8 mouse cellular contexts compared by ENCODE assay signal in the genomic region with DNA sequence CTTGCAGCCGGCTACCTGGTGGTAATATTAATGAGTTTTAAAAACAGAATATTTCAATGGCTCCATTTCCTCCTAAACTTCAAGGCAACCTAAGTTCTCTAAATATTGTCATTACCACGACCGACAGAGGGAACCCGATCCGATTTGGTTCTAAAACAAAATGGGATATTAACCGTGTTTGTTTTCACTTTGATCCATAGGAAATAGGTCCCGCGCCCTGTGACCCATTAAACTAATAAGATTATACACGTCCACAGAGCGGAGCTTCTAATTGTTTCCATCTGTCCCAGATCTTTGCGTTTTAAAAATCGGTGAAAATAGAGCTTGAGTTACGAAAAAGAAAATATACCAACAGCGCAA.
A peak's percentile ranks its signal among the peaks of the same experiment; 100 is the strongest.
DNase-seq lines count a peak whose midpoint lies in the region; ATAC-seq lines count a peak whose summit lies in the region.

No protein-coding gene starts in this region.

- no peaks in the 10 kb centered on the region; the same call in 1 of the 2 replicates for H3K9me3 ChIP-seq in megakaryocyte, embryonic 14.5 days
- H3K9me3 ChIP-seq in forebrain, embryonic 10.5 days = no peaks in the 10 kb centered on the region
- no peaks in the 10 kb centered on the region for H3K9me3 ChIP-seq in intestine, embryonic 16.5 days (ENCODE audit: control insufficient read depth, low read length)

- peaks cover 24% of the 10 kb centered on the region for H3K4me1 ChIP-seq in megakaryocyte, embryonic 14.5 days
- peaks cover 25% of the 10 kb centered on the region for H3K4me1 ChIP-seq in forebrain, embryonic 10.5 days
- peaks cover 9% of the 10 kb centered on the region for H3K4me1 ChIP-seq in intestine, embryonic 16.5 days (ENCODE audit: control insufficient read depth, insufficient read depth, low read length)

- under 1% methylated on average over 14 of the region's 14 CpGs for WGBS in forebrain, embryonic 10.5 days
- 2% methylated on average over 14 of the region's 14 CpGs for WGBS in intestine, embryonic 16.5 days

- H3K4me2 ChIP-seq in intestine, embryonic 16.5 days (ENCODE audit: low read depth, low read length) = peak overlapping the region; percentile 57

- H3K27me3 ChIP-seq in megakaryocyte, embryonic 14.5 days (replicated peaks) = peaks cover 75% of the 10 kb centered on the region
- H3K27me3 ChIP-seq in forebrain, embryonic 10.5 days (ENCODE audit: poor library complexity, severe bottlenecking) = peaks cover 91% of the 10 kb centered on the region
- H3K27me3 ChIP-seq in intestine, embryonic 16.5 days (replicated peaks; ENCODE audit: control insufficient read depth, insufficient read depth, low read length) = peaks cover 27% of the 10 kb centered on the region
- peaks cover 5% of the 10 kb centered on the region for H3K27me3 ChIP-seq in splenic B cell, adult 2 months (ENCODE audit: control insufficient read depth, insufficient read depth, low read length, poor library complexity, severe bottlenecking)

- no peak overlapping the region for H3K27ac ChIP-seq in forebrain, embryonic 10.5 days
- no peak overlapping the region for H3K27ac ChIP-seq in intestine, embryonic 16.5 days (ENCODE audit: low read length)

- no peak for DNase-seq in forebrain, embryonic 10.5 days (ENCODE audit: extremely low spot score, low spot score)
- DNase-seq in splenic B cell, adult 2 months (ENCODE audit: low read depth, low spot score) = peak; percentile 33
- no peak for DNase-seq in spleen, postnatal 10 days (ENCODE audit: low spot score in 2 of 2)
- DNase-seq in right cerebral cortex, postnatal 14 days = no peak
- DNase-seq in ovary, postnatal 36 days (ENCODE audit: low spot score) = no peak

- no peaks in the 10 kb centered on the region for H3K36me3 ChIP-seq in megakaryocyte, embryonic 14.5 days (replicated peaks; ENCODE audit: low read length)
- no peaks in the 10 kb centered on the region for H3K36me3 ChIP-seq in forebrain, embryonic 10.5 days (replicated peaks)
- no peaks in the 10 kb centered on the region for H3K36me3 ChIP-seq in intestine, embryonic 16.5 days (ENCODE audit: control insufficient read depth, insufficient read depth, low read length)
- H3K36me3 ChIP-seq in splenic B cell, adult 2 months (ENCODE audit: control insufficient read depth, insufficient read depth, low read length, poor library complexity, severe bottlenecking) = no peaks in the 10 kb centered on the region

- H3K9ac ChIP-seq in intestine, embryonic 16.5 days (ENCODE audit: low read depth, low read length) = no peak overlapping the region

- peak overlapping the region; percentile 88 for H3K4me3 ChIP-seq in megakaryocyte, embryonic 14.5 days (replicated peaks)
- peak overlapping the region; percentile 34 for H3K4me3 ChIP-seq in forebrain, embryonic 10.5 days
- H3K4me3 ChIP-seq in intestine, embryonic 16.5 days (ENCODE audit: low read length) = peak overlapping the region; percentile 37

- ATAC-seq in megakaryocyte, adult 5-6 weeks (ENCODE audit: poor library complexity, severe bottlenecking) = no peak
- ATAC-seq in intestine, embryonic 16.5 days = no peak

Comparison
In these comparisons a context has a peak if more than half of its experiments do, and no peak if none do; other contexts are left out.
1. H3K4me3 ChIP-seq: peak in every context shown above with its lines; median percentile 88 in megakaryocyte, embryonic 14.5 days; 37 in intestine, embryonic 16.5 days; 34 in forebrain, embryonic 10.5 days.